Mouse (Mus musculus): ENCODE data around the gene Tmem200b.

DNA sequence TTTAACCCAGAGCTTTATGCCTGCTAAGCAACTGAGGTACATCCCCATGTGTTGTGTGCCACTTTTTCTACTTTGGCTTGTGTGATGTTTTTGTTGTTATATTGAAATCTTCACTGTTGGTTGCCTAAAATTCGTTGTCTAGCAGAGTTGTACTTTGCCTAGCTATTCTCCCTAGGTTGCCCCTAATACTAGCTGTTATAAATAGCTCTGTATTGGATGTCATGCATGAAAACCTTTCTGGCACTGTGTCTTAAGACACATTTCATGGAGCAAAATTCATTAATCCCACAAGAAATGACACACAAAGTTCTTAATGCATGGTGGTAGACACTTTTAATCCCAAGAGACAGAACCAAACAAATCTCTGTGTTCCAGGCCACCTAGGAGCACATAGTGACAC, 41.9 kb upstream of the Tmem200b start:
- TF ChIP-seq CTCF (IDR thresholded peaks at IDR 0.05; ENCODE audit: extremely low read depth, insufficient read length, insufficient replicate concordance, low read depth, low read length) (no peak), POLR2A (IDR thresholded peaks at IDR 0.05; ENCODE audit: low read depth, low read length) (no peak)
